Mouse (Mus musculus): Measurements from ENCODE around the gene Atxn7l1. TPM values are rescaled to one million over a fixed set of nuclear protein-coding genes. Genes with fewer than 3 reads are reported as not detected.

Gene Atxn7l1
- total RNA-seq, 2 experiments from 2014 or later = 20.4 to 23.9 TPM

- intact Hi-C loops (cut with DNase I) = loop anchor here (10.0 kb wide), 1 partner anchor 338 kb away; no protein-coding TSS in a partner anchor
These were observed 105.7 kb downstream of the Atxn7l1 start for GRCm38 (mm10) chr12:33253206-33253605.

GRCm38 (mm10) chr12:33255256-33255655 lies 107.8 kb downstream of the Atxn7l1 start:
- no peak overlapping the region for H3K27ac ChIP-seq
- no peak for TF ChIP-seq CTCF (IDR thresholded peaks at IDR 0.05)
- intact Hi-C loops (cut with DNase I) = loop anchor here (10.0 kb wide), 1 partner anchor 340 kb away; no protein-coding TSS in a partner anchor
- H3K4me3 ChIP-seq = no peak overlapping the region
- no peak for DNase-seq

More at GRCm38 (mm10) chr12:33253206-33253605, 105.7 kb downstream of the Atxn7l1 start:
- no peak for DNase-seq
- no peak overlapping the region for H3K27ac ChIP-seq
- H3K4me3 ChIP-seq = no peak overlapping the region
- TF ChIP-seq CTCF (IDR thresholded peaks at IDR 0.05) = no peak

DNA sequence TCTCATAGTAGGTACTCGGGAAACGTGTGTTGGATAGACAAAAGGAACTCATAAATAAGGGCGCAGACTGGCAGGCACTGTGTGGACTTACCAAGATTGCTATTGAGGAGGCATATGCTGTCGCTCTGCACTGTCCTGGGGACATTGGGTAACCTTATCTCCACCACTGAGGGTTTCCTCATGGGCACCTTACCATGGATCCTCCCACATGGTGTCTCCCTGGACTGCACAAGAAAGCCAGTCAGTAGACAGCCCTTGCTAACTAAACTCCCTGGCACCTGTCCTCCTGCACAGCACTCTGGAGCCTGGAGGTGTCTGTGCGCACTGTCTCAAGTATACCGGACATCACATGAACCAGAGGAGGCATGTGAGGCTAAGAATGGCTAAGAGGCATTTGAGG lies 108.9 kb downstream of the Atxn7l1 start:
- Histone ChIP-seq H3K4me3 (no peak overlapping the region), H3K27ac (peak overlapping the region; percentile 48)
- intact Hi-C loops (cut with DNase I) = loop anchor here (10.0 kb wide), 1 partner anchor 342 kb away; no protein-coding TSS in a partner anchor
- peak; percentile 59 for DNase-seq
- TF ChIP-seq CTCF (IDR thresholded peaks at IDR 0.05) = no peak

DNA sequence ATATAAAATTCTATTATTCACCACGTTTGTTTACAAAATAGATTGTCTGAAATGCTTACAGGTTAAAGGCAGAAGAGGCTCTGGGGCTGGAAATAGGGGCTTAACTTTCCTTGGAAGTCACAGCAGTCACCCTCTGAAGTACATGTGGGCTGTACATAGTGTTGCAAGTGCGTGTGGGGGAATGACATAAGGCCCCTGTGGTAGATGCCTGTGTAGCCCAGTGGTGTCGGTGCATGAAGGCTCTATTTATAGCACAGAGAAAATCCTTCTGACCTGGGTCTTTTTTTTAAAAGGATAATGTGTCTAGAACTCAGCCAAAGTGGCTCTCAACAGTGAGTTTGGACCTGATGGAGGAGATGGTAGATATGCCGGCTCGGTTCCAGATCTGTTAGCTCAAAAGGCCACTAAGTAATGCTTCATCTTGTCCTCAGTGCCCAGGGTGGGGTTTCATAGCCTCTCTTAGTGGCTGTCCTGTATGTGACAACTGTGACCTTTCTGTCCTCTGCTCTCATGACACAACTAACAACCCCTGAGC lies 111.6 kb downstream of the Atxn7l1 start:
- peak; percentile 53 for DNase-seq
- Histone ChIP-seq H3K4me3 (no peak overlapping the region), H3K27ac (peak overlapping the region; percentile 67)
- no peak for TF ChIP-seq CTCF (IDR thresholded peaks at IDR 0.05)
- intact Hi-C loops (cut with DNase I) = loop anchor here (10.0 kb wide), 1 partner anchor 344 kb away; no protein-coding TSS in a partner anchor

- Histone ChIP-seq H3K4me3 (no peak overlapping the region), H3K27ac (no peak overlapping the region)
- no peak for DNase-seq
- no peak for TF ChIP-seq CTCF (IDR thresholded peaks at IDR 0.05)
- intact Hi-C loops (cut with DNase I) = no loop called here
These were observed 113.1 kb downstream of the Atxn7l1 start for GRCm38 (mm10) chr12:33260575-33260974.

DNA sequence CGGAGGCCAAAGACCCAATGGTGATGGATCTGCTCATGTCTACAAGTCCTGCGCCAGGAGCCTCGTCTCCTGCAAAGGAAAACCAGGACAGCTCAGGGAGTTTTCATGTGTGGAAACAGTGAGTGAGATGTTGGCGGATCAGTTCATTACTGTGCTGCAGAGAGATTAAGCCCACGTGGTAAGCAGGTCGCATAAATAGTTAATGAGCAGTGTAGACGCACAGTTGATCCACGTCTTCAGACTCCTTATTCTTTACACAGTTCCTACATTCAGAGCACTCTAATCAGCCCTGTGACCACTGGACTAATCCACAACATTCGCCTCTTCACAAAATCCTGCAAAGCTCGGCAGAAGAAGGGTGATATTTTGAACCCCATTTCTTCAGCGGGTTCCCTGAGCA lies 118.4 kb downstream of the Atxn7l1 start:
- Histone ChIP-seq H3K4me3 (no peak overlapping the region), H3K27ac (no peak overlapping the region)
- no peak for TF ChIP-seq CTCF (IDR thresholded peaks at IDR 0.05)
- intact Hi-C loops (cut with DNase I) = loop anchor here (5.0 kb wide), 1 partner anchor 239 kb away; no protein-coding TSS in a partner anchor
- no peak for DNase-seq

- intact Hi-C loops (cut with DNase I) = loop anchor here (5.0 kb wide), 1 partner anchor 241 kb away; no protein-coding TSS in a partner anchor
- peak overlapping the region; percentile 5; the same call in 1 of the 2 replicates for H3K27ac ChIP-seq
- no peak for TF ChIP-seq CTCF (IDR thresholded peaks at IDR 0.05)
- no peak overlapping the region for H3K4me3 ChIP-seq
- DNase-seq = no peak
These were observed 120.5 kb downstream of the Atxn7l1 start for GRCm38 (mm10) chr12:33267965-33268364.

- no peak overlapping the region for H3K27ac ChIP-seq
- peak; percentile 50 for DNase-seq
- intact Hi-C loops (cut with DNase I) = loop anchor here (5.0 kb wide), 1 partner anchor 242 kb away; no protein-coding TSS in a partner anchor
These were observed 122.2 kb downstream of the Atxn7l1 start for GRCm38 (mm10) chr12:33269743-33270142.

GRCm38 (mm10) chr12:33271865-33272264 lies 124.4 kb downstream of the Atxn7l1 start:
- no peak overlapping the region for H3K4me3 ChIP-seq
- intact Hi-C loops (cut with DNase I) = no loop called here
- no peak overlapping the region for H3K27ac ChIP-seq
- DNase-seq = no peak
- no peak for TF ChIP-seq CTCF (IDR thresholded peaks at IDR 0.05)

More at GRCm38 (mm10) chr12:33269743-33270142, 122.2 kb downstream of the Atxn7l1 start:
- H3K4me3 ChIP-seq = no peak overlapping the region
- peak; percentile 71 for TF ChIP-seq CTCF (IDR thresholded peaks at IDR 0.05)

DNA sequence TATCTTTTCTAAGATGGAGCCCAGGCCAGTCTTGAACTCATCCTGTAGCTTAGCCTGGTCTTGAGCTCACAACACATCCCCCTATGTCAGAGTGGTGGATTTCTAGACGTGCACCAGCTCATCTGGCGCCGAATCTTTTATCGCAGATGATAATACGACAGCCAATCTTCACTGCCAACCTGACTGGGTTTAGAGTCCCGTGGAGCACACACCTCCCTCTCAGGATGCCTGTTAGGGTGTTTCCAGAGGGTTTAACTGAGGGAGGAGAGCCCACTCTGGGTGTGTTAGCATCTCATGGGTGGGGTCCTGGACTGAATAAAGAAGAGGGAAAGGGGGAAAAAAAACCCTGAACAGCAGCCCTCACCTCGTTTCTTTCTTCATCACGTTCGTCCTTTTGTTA lies 124.9 kb downstream of the Atxn7l1 start:
- Histone ChIP-seq H3K27ac (no peak overlapping the region), H3K4me3 (no peak overlapping the region)
- no peak for DNase-seq
- no peak for TF ChIP-seq CTCF (IDR thresholded peaks at IDR 0.05)
- intact Hi-C loops (cut with DNase I) = no loop called here

DNA sequence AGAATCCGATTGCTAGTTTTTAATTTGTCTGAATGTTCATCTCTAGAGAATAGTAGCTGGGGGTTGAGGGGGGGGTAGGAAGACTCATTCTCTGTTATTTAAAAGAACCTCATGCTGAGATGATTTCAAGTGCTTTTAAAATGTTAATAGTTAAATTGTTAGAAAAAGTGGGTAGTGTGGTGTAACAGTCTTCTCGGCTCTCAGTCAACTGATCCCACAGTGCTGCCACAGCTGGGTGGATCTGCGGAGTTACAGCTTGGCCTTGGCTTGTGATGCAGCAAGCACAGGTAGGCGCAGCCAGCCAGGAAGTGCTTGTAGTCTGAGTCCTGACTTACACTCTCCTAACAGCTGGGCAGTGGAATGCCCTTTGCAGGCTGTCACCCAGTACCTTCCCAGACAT lies 125.7 kb downstream of the Atxn7l1 start:
- Histone ChIP-seq H3K27ac (no peak overlapping the region), H3K4me3 (no peak overlapping the region)
- no peak for DNase-seq
- TF ChIP-seq CTCF (IDR thresholded peaks at IDR 0.05) = no peak
- intact Hi-C loops (cut with DNase I) = no loop called here

DNA sequence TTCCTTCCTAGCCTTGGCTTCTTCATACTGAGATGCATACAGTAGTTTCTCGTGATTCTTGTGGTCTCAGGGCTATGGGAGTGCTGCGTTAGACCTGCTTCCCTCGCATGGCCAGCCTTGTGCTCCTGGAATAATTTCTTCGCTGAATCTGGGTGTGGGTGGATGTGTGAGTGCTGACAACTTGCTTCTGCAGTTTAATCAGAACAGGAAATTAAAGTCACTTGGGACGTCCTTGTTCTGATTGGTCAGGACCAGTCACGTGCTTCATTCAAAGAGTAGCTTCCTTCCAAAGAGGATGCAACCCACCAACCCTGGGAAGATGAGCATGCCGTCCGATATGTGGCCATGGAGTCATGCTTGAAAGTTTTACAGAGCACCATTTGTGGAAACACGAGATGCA lies 126.2 kb downstream of the Atxn7l1 start:
- H3K27ac ChIP-seq = no peak overlapping the region
- intact Hi-C loops (cut with DNase I) = no loop called here
- no peak for TF ChIP-seq CTCF (IDR thresholded peaks at IDR 0.05)
- no peak for DNase-seq
- H3K4me3 ChIP-seq = no peak overlapping the region

GRCm38 (mm10) chr12:33276028-33276427 lies 128.5 kb downstream of the Atxn7l1 start:
- Histone ChIP-seq H3K4me3 (no peak overlapping the region), H3K27ac (no peak overlapping the region)
- intact Hi-C loops (cut with DNase I) = no loop called here
- no peak for DNase-seq
- TF ChIP-seq CTCF (IDR thresholded peaks at IDR 0.05) = no peak

DNA sequence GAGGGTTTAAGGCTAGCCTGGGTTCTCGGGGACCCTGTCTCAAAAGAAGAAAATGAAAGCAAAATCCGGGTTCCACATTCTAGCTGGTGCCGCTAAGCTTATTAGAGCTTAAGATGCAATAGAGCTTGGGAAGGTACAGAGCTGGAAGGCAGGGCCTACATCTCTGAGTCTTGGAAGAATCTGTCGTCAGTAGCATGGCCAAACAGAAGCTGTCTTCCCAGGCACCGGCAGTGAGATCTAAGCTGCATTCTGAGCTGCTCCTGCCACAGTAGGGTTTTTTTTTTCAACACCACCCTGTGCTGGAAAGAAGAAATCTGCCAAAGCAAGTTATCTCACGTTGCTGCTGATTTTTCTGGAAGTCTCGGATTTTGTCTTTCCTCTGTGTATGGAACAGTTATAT lies 129.9 kb downstream of the Atxn7l1 start:
- TF ChIP-seq CTCF (IDR thresholded peaks at IDR 0.05) = no peak
- intact Hi-C loops (cut with DNase I) = no loop called here
- H3K27ac ChIP-seq = peak overlapping the region; percentile 53
- H3K4me3 ChIP-seq = no peak overlapping the region
- no peak for DNase-seq

Measured in gastrocnemius, adult 2 months (tissue).